Mouse (Mus musculus) E14TG2a.4 (cell line): ENCODE data around the gene Nova1.

ENCODE experiments used
- CTCF ChIP-seq: conservative IDR thresholded peaks from 2 replicates; pipeline ENCODE4 v1.5.1; 2014; ENCODE audit warnings: low read length
- POU5F1 ChIP-seq: IDR thresholded peaks from 2 replicates; pipeline ENCODE4 v1.6.1; 2014; ENCODE audit warnings: low read length, borderline replicate concordance

DNA sequence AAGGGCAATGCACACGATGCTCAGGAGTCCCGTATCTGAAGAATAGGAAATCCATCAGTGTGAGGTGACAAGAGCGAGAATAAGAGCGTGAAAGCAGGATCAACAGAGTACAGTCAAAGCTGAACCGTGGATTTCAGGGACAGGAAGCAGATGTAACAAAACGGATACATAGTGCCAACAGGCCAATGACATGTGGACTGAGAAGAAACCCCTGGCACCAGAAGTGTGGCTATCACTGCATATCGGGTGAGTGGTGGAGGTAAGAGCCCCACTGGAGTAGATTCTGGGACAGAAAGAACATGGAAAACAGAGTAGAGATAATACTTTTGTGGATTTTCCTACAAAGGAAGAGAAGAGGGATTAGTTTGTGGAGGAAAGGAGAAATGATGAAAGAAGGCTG, 109.3 kb downstream of the Nova1 start:
- no peak for TF ChIP-seq CTCF
- no peak for TF ChIP-seq POU5F1
